Mouse (Mus musculus): Measurements from ENCODE around the gene Mrpl43.

Gene Mrpl43

DNA sequence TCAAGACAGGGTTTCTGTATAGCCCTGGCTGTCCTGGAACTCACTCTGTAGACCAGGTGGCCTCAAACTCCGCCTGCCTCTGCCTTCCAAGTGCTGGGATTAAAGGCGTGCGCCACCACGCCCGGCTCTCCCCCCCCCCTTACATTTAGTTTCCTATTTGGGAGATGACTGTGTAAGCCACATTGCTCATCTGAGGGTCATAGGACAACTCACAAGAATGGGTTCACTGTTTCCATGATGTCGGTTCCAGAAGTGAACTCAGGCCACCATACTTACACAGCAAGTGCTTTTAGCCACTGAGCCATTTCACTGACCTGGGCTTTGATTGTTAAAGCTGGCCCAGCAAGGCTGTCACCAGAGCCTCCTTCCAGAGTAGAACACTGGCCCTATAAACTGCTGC, 29.1 kb downstream of the Mrpl43 start:
- no peak for DNase-seq (ENCODE audit: low read depth, low spot score)

DNA sequence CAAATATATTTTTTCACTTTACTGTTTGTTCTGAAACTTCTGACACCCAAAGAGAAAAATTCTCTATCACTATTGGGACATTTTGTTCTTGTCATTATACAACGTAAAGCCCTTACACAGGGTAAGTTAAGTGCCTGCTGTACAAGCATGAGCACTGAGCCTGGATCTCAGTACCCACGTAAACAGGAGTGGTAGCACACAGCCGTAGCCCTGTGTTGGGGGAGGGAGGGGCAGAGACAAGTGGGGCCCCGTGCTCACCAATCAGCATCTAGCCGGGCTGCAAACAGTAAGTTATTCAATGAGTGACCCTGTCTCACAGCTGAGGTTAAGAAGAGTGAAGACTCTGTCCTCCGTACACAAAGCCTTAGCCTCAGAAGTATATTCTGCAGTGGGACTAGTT, 29.6 kb downstream of the Mrpl43 start:
- no peak for DNase-seq (ENCODE audit: low read depth, low spot score)

DNA sequence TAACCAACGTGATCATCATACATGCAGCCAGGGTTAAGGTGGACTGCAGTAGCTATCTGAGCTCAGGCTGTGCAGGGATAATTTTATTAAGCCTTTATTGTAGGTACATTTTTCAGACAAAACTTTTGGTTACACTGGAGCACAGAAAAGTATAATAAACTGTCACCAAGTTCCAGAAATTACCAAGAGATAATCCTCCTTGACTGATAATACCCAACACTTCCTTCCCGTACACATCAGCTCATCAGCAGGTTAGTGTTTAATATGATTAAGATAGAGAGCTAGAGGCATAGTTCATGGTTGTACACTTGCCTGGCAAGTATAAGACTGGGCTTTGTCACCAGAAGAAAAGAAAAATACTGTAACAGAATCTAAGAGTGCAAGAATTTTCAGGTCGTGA, 37.9 kb downstream of the Mrpl43 start:
- DNase-seq (ENCODE audit: low read depth, low spot score) = no peak

DNA sequence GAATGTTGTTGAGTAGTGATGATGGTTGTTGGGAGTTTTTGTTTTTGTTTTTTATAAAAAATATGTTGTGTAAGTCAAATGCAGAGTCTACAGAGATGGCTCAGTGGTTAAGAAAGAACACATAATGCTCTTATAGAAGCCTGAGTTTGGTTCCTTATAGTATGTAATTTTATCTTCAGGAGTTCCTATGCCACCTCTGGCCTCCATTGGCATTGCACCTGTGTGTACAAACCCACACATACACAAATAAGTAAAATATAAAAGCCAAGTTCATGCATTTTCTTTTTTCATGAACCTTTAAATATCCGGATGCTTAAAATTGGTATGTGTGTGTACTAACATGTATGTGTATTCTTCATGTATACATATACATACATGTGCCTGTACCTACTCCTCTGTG, 40.3 kb downstream of the Mrpl43 start:
- DNase-seq (ENCODE audit: low read depth, low spot score) = no peak

DNA sequence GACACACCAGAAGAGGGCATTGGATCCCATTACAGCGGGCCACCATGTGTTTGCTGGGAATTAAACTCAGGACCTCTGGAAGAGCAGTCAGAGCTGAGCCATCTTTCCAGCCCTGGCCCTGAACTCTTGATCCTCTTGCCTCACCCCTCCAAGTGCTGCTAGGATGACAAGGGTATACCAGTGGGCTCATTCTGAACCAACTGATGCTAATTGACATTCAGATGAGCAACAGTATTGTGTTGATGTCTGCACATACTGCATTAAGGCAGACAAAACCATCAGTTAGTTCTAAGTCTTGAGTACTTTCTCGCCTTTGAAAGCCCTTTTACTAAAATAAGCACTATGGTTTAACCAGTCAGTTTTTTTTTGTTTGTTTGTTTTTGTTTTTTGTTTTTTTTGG, 46.6 kb downstream of the Mrpl43 start:
- no peak for DNase-seq (ENCODE audit: low read depth, low spot score)

Data from retina, postnatal 7 days (tissue).